Comparison of ENCODE assay signal across 22 mouse cellular contexts in the genomic region with DNA sequence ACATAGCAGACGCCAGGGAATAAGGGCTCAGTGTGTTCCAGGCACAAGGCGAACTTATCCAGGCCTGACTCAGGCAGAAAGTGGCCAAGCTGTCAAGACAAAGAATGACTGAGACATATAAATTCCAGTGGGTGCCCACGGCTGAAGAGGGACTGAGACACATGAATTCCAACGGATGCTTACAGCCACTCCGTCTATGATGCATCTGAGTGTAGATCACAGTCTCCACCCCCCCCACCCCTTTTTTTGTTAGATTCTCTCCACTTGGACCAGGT. TPM values are rescaled to one million over a fixed set of nuclear protein-coding genes. Genes with fewer than 3 reads are reported as not detected.
DNase-seq lines count a peak whose midpoint lies in the region; ATAC-seq and TF ChIP-seq lines count a peak whose summit lies in the region.
"Had no signal": no experiment of that assay in that cellular context is flagged by ENCODE, and none has a peak within 500 bp of the region (broad histone marks: within the 10 kb centered on the region; RNA-seq: fewer than 3 reads in every experiment).

No protein-coding gene starts in this region.

- peak overlapping the region; percentile 49; the same call in 1 of the 2 replicates for H3K27ac ChIP-seq in limb, embryonic 14.5 days (replicated peaks; ENCODE audit: low read depth, low read length)
- no peak overlapping the region for H3K27ac ChIP-seq in midbrain, embryonic 14.5 days (replicated peaks; ENCODE audit: low read depth, low read length)
- H3K27ac ChIP-seq: forebrain, embryonic 13.5 days; hindbrain, embryonic 12.5 days; intestine, embryonic 15.5 days; midbrain, embryonic 13.5 days; neural tube, embryonic 13.5 days had no signal

- no peak for TF ChIP-seq POLR2A in limb, embryonic 14.5 days (IDR thresholded peaks at IDR 0.05; ENCODE audit: borderline replicate concordance, extremely low read depth, insufficient read depth, insufficient read length)

- H3K36me3 ChIP-seq in limb, embryonic 14.5 days (ENCODE audit: control insufficient read depth, insufficient read depth, low read length): no peaks in the 10 kb centered on the region
- H3K36me3 ChIP-seq in midbrain, embryonic 14.5 days (ENCODE audit: control insufficient read depth, insufficient read depth, low read length): no peaks in the 10 kb centered on the region
- H3K36me3 ChIP-seq: hindbrain, embryonic 12.5 days; intestine, embryonic 15.5 days; midbrain, embryonic 13.5 days; neural tube, embryonic 13.5 days had no signal

- peak; percentile 19 for ATAC-seq in activated CD4-positive, CD25-positive, alpha-beta regulatory T cell, adult 4 months
- ATAC-seq in limb, embryonic 14.5 days (ENCODE audit: low FRiP score, low read depth): no peak
- no peak for ATAC-seq in midbrain, embryonic 14.5 days (ENCODE audit: low FRiP score, low TSS enrichment)
- ATAC-seq: forebrain, embryonic 13.5 days; intestine, embryonic 15.5 days; midbrain, embryonic 13.5 days had no signal

- no peaks in the 10 kb centered on the region for H3K27me3 ChIP-seq in limb, embryonic 14.5 days (ENCODE audit: control insufficient read depth, insufficient read depth, low read length)
- no peaks in the 10 kb centered on the region for H3K27me3 ChIP-seq in midbrain, embryonic 14.5 days (ENCODE audit: control insufficient read depth, insufficient read depth, low read length)
- H3K27me3 ChIP-seq: forebrain, embryonic 13.5 days; hindbrain, embryonic 12.5 days; intestine, embryonic 15.5 days; midbrain, embryonic 13.5 days; neural tube, embryonic 13.5 days had no signal

- no peaks in the 10 kb centered on the region for H3K4me1 ChIP-seq in limb, embryonic 14.5 days (ENCODE audit: control insufficient read depth, insufficient read depth, low read length)
- H3K4me1 ChIP-seq in midbrain, embryonic 14.5 days (ENCODE audit: control insufficient read depth, insufficient read depth, low read length): no peaks in the 10 kb centered on the region
- H3K4me1 ChIP-seq: forebrain, embryonic 13.5 days; hindbrain, embryonic 12.5 days; intestine, embryonic 15.5 days; midbrain, embryonic 13.5 days; neural tube, embryonic 13.5 days had no signal

- H3K4me3 ChIP-seq in limb, embryonic 14.5 days (replicated peaks; ENCODE audit: low read length): no peak overlapping the region
- no peak overlapping the region for H3K4me3 ChIP-seq in midbrain, embryonic 14.5 days (replicated peaks; ENCODE audit: low read depth, low read length)
- H3K4me3 ChIP-seq: forebrain, embryonic 13.5 days; hindbrain, embryonic 12.5 days; intestine, embryonic 15.5 days; midbrain, embryonic 13.5 days; neural tube, embryonic 13.5 days had no signal

- no peak overlapping the region for H3K4me2 ChIP-seq in limb, embryonic 14.5 days (replicated peaks; ENCODE audit: low read depth, low read length, severe bottlenecking)
- no peak overlapping the region for H3K4me2 ChIP-seq in midbrain, embryonic 14.5 days (ENCODE audit: low read length)
- H3K4me2 ChIP-seq: forebrain, embryonic 13.5 days; hindbrain, embryonic 12.5 days; intestine, embryonic 15.5 days; midbrain, embryonic 13.5 days; neural tube, embryonic 13.5 days had no signal

- peak; percentile 36 for DNase-seq in layer of hippocampus, adult 9-11 months
- DNase-seq in layer of hippocampus, adult 8-10 months (ENCODE audit: low spot score in 2 of 2): no peak
- DNase-seq in Muller cell, postnatal 12 days (ENCODE audit: inconsistent ontology term): peak; percentile 73
- no peak for DNase-seq in limb, embryonic 14.5 days (ENCODE audit: low spot score)
- DNase-seq in urinary bladder, adult 2 months (ENCODE audit: low spot score): no peak
- no peak for DNase-seq in midbrain, embryonic 14.5 days
- DNase-seq: adrenal gland, postnatal 36 days; cerebellum, adult 18-20 months; cerebellum, postnatal 25 days; embryo, embryonic 11 days; gastrocnemius, postnatal 10 days; kidney, adult 9 months; kidney, postnatal 25 days had no signal

- no peak overlapping the region for H3K9ac ChIP-seq in limb, embryonic 14.5 days (ENCODE audit: low read depth, low read length, severe bottlenecking)
- H3K9ac ChIP-seq in midbrain, embryonic 14.5 days (replicated peaks; ENCODE audit: low read length): no peak overlapping the region
- H3K9ac ChIP-seq: forebrain, embryonic 13.5 days; hindbrain, embryonic 12.5 days; intestine, embryonic 15.5 days; midbrain, embryonic 13.5 days; neural tube, embryonic 13.5 days had no signal

- H3K9me3 ChIP-seq in limb, embryonic 14.5 days (ENCODE audit: control insufficient read depth, low read length): no peaks in the 10 kb centered on the region
- H3K9me3 ChIP-seq in midbrain, embryonic 14.5 days (ENCODE audit: control insufficient read depth, low read length): no peaks in the 10 kb centered on the region
- H3K9me3 ChIP-seq: forebrain, embryonic 13.5 days; hindbrain, embryonic 12.5 days; intestine, embryonic 15.5 days; midbrain, embryonic 13.5 days had no signal

- 64% methylated on average over 5 of the region's 5 CpGs for WGBS in limb, embryonic 14.5 days
- 89% methylated on average over 5 of the region's 5 CpGs for WGBS in midbrain, embryonic 14.5 days

RNA-seq across cellular contexts. Expression of a gene that starts 35.8 kb away (rescaled TPM):
- total RNA-seq in layer of hippocampus, adult 8-10 months (2022): 10 to 100 TPM; 80.3 to 88.4 (median 83.4) TPM
- 10 to 100 TPM; 31.8 to 35.4 TPM for polyA plus RNA-seq in activated CD4-positive, CD25-positive, alpha-beta regulatory T cell, adult 4 months (2017; shearing (Covaris generic))
- polyA plus RNA-seq in limb, embryonic 14.5 days (2012; rRNA removed): 99.9 and 132 TPM in 2 replicates
- polyA plus RNA-seq in limb, embryonic 14.5 days (2014; fragmentation: Nextera tagmentation; extraction: Ambion mirVana): 112 and 115 TPM in 2 replicates
- 118 and 141 TPM in 2 replicates for polyA plus RNA-seq in urinary bladder, adult 2 months (2012; rRNA removed)
- polyA plus RNA-seq in midbrain, embryonic 14.5 days (2014; fragmentation: Nextera tagmentation; extraction: Ambion mirVana): 74.5 and 88.2 TPM in 2 replicates

RNA-seq across cellular contexts. Expression of a gene that starts 36.2 kb away (rescaled TPM):
- total RNA-seq in layer of hippocampus, adult 8-10 months (2022): 1 to 10 TPM in 1 of 4 experiments, not detected in 3; 1.6 TPM
- not detected for polyA plus RNA-seq in activated CD4-positive, CD25-positive, alpha-beta regulatory T cell, adult 4 months (2017; shearing (Covaris generic))
- polyA plus RNA-seq in limb, embryonic 14.5 days (2012; rRNA removed): not detected in 2 replicates
- 0.62 and 2.1 TPM in 2 replicates for polyA plus RNA-seq in limb, embryonic 14.5 days (2014; fragmentation: Nextera tagmentation; extraction: Ambion mirVana)
- polyA plus RNA-seq in urinary bladder, adult 2 months (2012; rRNA removed): 0.19 TPM in 1 of 2 replicates, not detected in the other
- 1.6 and 1.7 TPM in 2 replicates for polyA plus RNA-seq in midbrain, embryonic 14.5 days (2014; fragmentation: Nextera tagmentation; extraction: Ambion mirVana)
- total RNA-seq: gastrocnemius, postnatal 10 days; liver, adult 2 months; megakaryocyte, adult 5-6 weeks had no signal
- polyA plus RNA-seq: forebrain, embryonic 13.5 days; frontal cortex, adult 2 months; liver, adult 2 months had no signal

Comparison
In these comparisons a context has a peak if more than half of its experiments do, and no peak if none do; other contexts are left out.
1. DNase-seq: peak in layer of hippocampus, adult 9-11 months (single experiment) and Muller cell, postnatal 12 days (single experiment); none in layer of hippocampus, adult 8-10 months (0 of 2), limb, embryonic 14.5 days (single experiment), urinary bladder, adult 2 months (single experiment) and midbrain, embryonic 14.5 days (single experiment).